ENCODE assay signal across 8 mouse cellular contexts in the genomic region with DNA sequence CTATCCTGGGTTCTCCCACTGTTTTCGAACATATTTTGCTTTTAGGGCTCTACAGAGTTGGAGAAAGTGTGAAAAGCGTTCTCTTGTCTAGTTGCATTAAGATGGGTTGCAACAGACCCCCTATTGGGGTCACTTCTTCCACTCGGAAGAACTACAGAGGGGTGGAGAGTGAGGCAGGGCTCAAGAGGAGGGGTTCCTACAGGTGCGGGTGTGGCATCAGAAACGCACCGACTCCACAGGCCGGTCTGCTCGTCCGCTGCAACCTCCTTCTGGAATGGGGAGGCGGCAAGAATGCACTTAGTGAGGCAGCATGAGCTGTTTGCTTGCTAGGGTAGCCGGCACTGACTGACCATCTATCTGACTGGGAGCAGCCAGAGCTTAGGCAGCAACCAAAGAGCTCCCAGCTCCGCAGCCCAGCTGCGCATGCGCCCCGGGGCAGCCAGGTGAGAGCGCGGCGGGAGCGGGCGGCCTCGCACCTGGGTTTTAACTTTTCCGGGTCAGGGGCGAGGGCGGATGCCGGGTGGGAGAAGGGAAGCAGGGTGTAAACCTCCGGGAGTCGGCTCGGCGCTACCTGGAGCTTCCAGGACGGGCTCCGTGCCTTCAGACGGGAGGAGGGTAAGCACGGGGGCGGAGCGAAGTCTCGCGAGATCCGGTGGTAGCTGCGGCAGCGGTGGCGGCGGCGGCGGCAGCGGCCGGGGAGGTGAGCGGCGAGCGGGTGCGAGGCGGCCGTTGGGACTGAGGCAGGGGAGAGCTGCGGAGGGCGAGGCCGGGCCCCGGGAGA. TPM values are rescaled to one million over a fixed set of nuclear protein-coding genes. Genes with fewer than 3 reads are reported as not detected.
DNase-seq lines count a peak whose midpoint lies in the region; ATAC-seq lines count a peak whose summit lies in the region.

A gene (plus strand): TSS at position 627 of the 781 bp plus-strand sequence.

- peak; percentile 97 for ATAC-seq in hindbrain, embryonic 16.5 days

- peak within 1 kb of the TSS; percentile 93 for H3K4me2 ChIP-seq in hindbrain, embryonic 16.5 days (ENCODE audit: low read length)

- no peaks in the 10 kb centered on the region; the same call in 1 of the 2 replicates for H3K27me3 ChIP-seq in hindbrain, embryonic 16.5 days (replicated peaks; ENCODE audit: control insufficient read depth, insufficient read depth, low read length)

- H3K4me3 ChIP-seq in hindbrain, embryonic 16.5 days (ENCODE audit: low read length): peak within 1 kb of the TSS; percentile 92

- DNase-seq in ZHBTc4 (ENCODE audit: low read depth, low spot score): peak; percentile 92
- DNase-seq in cerebellum, postnatal 4 days (ENCODE audit: low spot score in 2 of 2): peak; percentile 73 to 89
- DNase-seq in gastrocnemius, adult 18-20 months (ENCODE audit: low spot score): peak; percentile 90
- peak; percentile 88 to 89 for DNase-seq in left cerebral cortex, adult 18-20 months (ENCODE audit: low spot score in 2 of 2)
- DNase-seq in lung, postnatal 4 days: peak; percentile 93
- peak; percentile 93 for DNase-seq in retina, postnatal 1 day
- DNase-seq in thymus, postnatal 4 days: peak; percentile 96

- H3K4me1 ChIP-seq in hindbrain, embryonic 16.5 days (ENCODE audit: control insufficient read depth, insufficient read depth, low read depth, low read length): peaks cover 12% of the 10 kb centered on the region

- WGBS in hindbrain, embryonic 16.5 days: 2% methylated on average over 50 of the region's 56 CpGs

- H3K9me3 ChIP-seq in hindbrain, embryonic 16.5 days (ENCODE audit: control insufficient read depth, low read length): no peaks in the 10 kb centered on the region

- no peaks in the 10 kb centered on the region for H3K36me3 ChIP-seq in hindbrain, embryonic 16.5 days (ENCODE audit: control insufficient read depth, insufficient read depth, low read length)

- H3K9ac ChIP-seq in hindbrain, embryonic 16.5 days (ENCODE audit: low read depth, low read length): peak within 1 kb of the TSS; percentile 96

- peak within 1 kb of the TSS; percentile 94 for H3K27ac ChIP-seq in hindbrain, embryonic 16.5 days (ENCODE audit: low read depth, low read length)

RNA-seq across cellular contexts. Expression of the gene that starts here (rescaled TPM):
- total RNA-seq in gastrocnemius, adult 18-20 months (2021): 10 to 100 TPM; 23.7 to 24.0 TPM
- polyA plus RNA-seq in hindbrain, embryonic 16.5 days (2015; fragmentation: Nextera tagmentation; extraction: Ambion mirVana): 10.5 and 12.2 TPM in 2 replicates
- 100 to 1,000 TPM; 179 to 188 TPM for total RNA-seq in left cerebral cortex, adult 18-20 months (2021)

Comparison
In these comparisons a context has a peak if more than half of its experiments do, and no peak if none do; other contexts are left out.
1. Peak in every context shown above with its lines: DNase-seq, ATAC-seq, H3K4me3 ChIP-seq and H3K27ac ChIP-seq.
2. RNA of the gene that starts here (total RNA-seq): 179 to 188 TPM in left cerebral cortex, adult 18-20 months; 23.7 to 24.0 TPM in gastrocnemius, adult 18-20 months; every median in the first group is over 4 times any median in the second.